Mouse (Mus musculus): Measurements from ENCODE around the gene Krtcap2. TPM values are rescaled to one million over a fixed set of nuclear protein-coding genes. Genes with fewer than 3 reads are reported as not detected.

Gene Krtcap2
- total RNA-seq, 2 experiments from 2014 or later, result 66.6 to 78.8 TPM

DNA sequence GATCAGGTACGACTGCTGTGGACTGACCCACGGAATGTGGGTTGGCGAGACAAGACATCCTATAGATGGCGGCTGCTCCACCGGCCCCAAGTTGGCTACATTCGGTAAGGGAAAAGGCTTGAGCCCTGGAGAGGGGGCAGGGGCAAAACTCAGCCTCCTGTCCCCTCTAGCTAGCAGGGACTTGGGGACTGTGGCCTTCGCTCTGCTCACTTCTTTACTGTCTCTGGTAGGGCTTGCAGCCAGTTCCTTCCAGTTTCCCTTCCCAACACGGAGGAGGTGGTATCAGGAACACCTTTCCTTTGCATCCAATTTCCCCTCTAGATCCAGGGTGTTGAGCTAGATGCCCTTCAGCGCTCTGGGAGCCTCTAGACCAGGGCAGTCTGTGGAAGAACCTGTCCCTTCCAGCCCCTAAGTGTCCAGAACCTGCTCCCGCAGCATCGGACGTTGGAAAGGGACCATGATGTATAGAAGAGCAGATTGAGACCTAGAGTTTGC lies 20.4 kb upstream of the Krtcap2 start:
- DNase-seq, result no peak

GRCm38 (mm10) chr3:89225918-89226317 lies 19.8 kb upstream of the Krtcap2 start:
- no peak for DNase-seq

- no peak for DNase-seq
These were observed 19.4 kb upstream of the Krtcap2 start for GRCm38 (mm10) chr3:89226361-89226760.

DNA sequence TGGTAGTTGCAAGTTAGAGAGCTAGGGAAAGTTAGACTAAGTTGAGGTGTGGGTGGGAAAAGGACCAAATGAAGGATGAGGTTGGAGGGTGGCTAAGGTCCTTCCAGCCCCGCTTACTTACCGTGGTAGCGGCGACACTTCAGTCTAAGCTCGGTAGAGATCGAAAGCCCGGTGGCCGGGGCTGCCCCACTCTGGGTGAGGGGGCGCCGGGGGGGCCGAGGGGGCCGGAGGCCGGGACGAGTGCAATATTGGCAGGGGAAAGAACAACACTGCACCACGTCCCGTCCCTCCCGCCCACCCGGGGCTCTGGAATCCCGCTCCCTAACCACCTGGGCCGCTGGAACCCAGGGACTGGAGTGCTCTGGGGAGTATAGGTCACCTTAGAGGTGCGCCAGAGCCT lies 18.9 kb upstream of the Krtcap2 start, which contains the start of gene Mtx1:
Gene Mtx1 (minus strand): TSS at position 189 of the 400 bp plus-strand sequence.
- DNase-seq, result no peak

DNA sequence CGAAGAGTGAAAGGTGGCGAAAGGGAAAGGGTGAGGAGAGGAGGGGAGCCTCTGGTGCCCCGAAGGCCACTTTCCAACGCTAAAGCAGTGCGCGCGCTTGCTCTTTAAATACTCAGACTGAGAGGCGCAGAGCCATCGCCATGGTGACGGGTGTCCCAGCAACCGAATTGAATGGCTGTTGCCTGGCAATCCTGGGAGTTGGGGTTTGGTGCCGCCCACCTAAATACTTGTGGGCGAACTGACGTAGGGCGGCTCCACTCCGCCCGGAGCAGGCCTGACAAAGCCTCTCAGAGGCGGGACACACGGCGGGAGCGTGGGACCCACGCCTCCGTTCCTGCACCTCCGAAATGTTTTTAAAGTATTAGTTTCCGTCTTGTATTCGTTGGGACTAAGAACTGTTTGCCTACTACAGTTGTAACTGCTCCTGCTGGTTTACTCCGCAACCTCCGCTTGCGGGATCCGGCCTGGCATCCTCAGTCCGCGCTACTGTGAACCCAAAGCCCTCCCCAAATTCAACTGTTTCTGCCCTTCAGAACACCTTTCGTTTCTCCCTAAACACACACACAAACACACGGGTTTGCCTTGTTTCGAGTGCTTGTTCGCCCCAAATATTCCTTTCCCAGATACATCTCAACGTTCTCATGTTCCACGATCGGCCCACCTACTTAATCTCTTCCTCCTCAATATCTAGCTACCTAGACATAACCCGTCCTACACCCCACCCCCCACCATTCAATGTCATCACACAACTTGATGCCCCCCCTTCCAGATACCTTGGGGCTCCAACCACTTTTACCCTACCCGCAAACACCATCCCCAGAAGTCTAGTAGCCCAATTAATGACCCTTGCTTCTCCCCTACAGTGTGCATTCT lies 18.2 kb upstream of the Krtcap2 start:
- peak; percentile 55 for DNase-seq

GRCm38 (mm10) chr3:89228180-89228549 lies 17.6 kb upstream of the Krtcap2 start:
- DNase-seq, result peak; percentile 72

- no peak for DNase-seq
These were observed 16.9 kb upstream of the Krtcap2 start, which contains the start of gene Muc1 for GRCm38 (mm10) chr3:89228836-89229235. Gene Muc1 (plus strand): TSS chr3:89229057.

DNA sequence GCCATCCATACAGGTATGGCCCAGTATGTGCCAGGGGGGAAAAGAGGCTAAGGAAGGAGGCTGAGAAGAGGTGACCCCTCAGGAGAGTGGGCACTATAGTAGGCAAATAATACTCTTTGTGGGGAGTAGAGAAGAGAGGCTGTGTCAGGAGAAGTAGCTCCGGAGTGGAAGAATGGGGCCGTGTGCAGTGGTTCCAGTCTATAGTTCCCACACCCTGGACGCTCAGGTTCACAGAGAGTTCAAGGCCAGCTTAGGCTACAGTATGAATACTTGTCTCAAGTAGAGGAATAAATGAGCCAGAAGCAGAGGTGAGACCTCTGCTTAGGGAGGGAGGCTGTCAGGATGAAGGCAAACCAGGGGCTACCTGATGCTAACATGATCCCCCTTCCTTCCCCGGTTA lies 16.5 kb upstream of the Krtcap2 start:
- DNase-seq, result no peak

GRCm38 (mm10) chr3:89230561-89230960 lies 15.2 kb upstream of the Krtcap2 start:
- DNase-seq, result no peak

GRCm38 (mm10) chr3:89231345-89231744 lies 14.4 kb upstream of the Krtcap2 start:
- DNase-seq, result no peak

- no peak for DNase-seq
These were observed 13.9 kb upstream of the Krtcap2 start for GRCm38 (mm10) chr3:89231772-89232275.

GRCm38 (mm10) chr3:89232614-89233013 lies 13.2 kb upstream of the Krtcap2 start:
- DNase-seq, result no peak

DNA sequence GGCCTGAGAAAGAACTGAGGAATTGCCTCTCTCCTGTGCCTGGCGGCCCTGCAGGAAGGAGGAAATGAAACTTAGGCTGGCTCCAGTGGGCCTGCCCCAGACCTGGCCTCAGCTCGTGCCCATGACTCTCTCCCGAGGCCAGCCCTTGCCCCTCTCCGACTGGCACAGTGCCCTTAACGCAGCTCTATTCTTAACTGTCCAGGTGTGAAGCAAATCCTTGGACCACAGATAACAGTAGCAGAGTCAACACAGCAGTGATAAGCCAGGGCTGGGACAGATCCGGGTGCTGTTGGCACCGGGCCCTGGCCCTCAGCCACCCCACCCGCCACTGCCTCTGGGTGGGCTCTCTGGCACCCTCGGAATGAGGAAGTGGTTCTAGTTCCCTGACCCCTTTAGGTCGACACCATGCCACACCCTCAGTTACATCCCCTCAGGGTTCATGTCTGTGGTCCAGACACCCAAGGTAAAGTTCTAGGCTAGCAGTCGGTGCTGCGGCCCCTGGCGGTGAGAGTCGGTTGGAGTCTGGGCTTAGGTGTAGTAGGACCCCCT lies 12.1 kb upstream of the Krtcap2 start:
- no peak for DNase-seq

- DNase-seq, result no peak
These were observed 9.2 kb upstream of the Krtcap2 start for GRCm38 (mm10) chr3:89236516-89236915.

- no peak for DNase-seq
These were observed 8.1 kb upstream of the Krtcap2 start for GRCm38 (mm10) chr3:89237682-89238081.

GRCm38 (mm10) chr3:89238494-89238893 lies 7.3 kb upstream of the Krtcap2 start:
- DNase-seq, result no peak

DNA sequence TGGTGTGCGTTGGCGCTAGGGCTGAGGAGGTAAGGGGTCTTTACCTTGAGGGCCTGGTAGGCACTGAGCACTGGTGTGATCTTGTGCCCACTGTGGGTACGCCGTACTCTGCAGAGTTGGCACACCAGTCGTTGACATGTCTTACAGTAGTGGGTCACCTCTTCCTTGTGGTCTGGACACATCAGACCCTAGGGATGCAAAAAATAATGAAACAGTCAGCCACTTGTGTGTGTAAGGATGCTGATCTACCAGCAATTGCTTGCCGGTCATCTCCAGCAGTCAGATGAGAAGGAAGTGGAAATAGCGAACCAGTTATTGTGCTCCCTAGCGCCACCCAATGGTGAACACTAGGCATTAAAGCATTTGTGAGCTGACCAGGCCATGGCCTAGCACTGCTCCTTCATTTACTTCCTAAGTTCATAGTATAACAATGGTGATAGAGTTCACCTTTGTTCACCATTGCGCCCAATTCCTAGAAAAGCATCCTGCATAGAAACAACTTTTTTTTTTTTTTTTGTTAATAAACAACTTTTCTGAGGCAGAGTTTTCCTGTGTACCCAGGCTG lies 3.4 kb upstream of the Krtcap2 start:
- no peak for DNase-seq

DNA sequence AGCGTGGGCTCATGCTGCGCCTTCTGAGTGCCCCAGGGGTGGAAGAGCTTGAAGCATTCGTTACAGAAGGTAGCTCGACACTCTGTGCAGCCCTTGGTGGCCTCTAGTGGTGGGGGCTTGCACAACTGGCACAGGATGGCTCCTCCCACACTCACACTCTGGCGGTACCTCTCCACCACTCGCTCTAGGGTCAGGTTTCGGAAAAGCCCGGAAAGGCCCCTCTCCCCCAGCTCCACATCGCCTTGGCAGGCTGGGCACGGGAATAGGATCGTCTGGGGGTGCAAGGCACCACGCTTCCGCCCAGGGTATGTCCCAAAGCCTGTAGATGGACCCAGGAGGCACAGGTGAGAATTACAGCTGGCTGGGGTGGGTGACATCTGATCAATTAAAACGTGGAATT lies 2.2 kb upstream of the Krtcap2 start:
- no peak for DNase-seq

- no peak for DNase-seq
These were observed 1.4 kb upstream of the Krtcap2 start for GRCm38 (mm10) chr3:89244158-89244981.

GRCm38 (mm10) chr3:89244982-89245687 lies 631 bp upstream of the Krtcap2 start:
- DNase-seq, result no peak
